Mouse (Mus musculus) kidney, adult 2 months (tissue): Measurements from ENCODE around the gene Baz1a.

Experiments
- CTCF ChIP-seq: fragments of 200-500 bp; conservative IDR thresholded peaks from 2 replicates; pipeline ENCODE4 v1.5.1; 2011; ENCODE audit warnings: low read depth, mild to moderate bottlenecking, control low read depth, low read length, moderate library complexity, mixed read lengths; ENCODE audit not compliant: insufficient read depth, insufficient read length
- POLR2A ChIP-seq: fragments of 200-500 bp; IDR thresholded peaks from one replicate; pipeline ENCODE4 v1.6.1; 2011; ENCODE audit warnings: low read depth, low read length, control low read depth

- TF ChIP-seq POLR2A (no peak), CTCF (no peak)
Observed at GRCm38 (mm10) chr12:54995965-54996364, 18.2 kb downstream of the Baz1a start.
